Mouse (Mus musculus) granulocyte monocyte progenitor cell, adult 5-6 weeks (primary cell): Measurements from ENCODE around the gene Psmd2. TPM values are rescaled to one million over a fixed set of nuclear protein-coding genes. Genes with fewer than 3 reads are reported as not detected.

Source experiments
- ATAC-seq: replicated peaks from 2 replicates; pipeline ENCODE4 v1.8.0; 2016; ENCODE audit warnings: mild to moderate bottlenecking, moderate TSS enrichment, inconsistent platforms; ENCODE audit not compliant: poor library complexity, severe bottlenecking
- total RNA-seq, 2 experiments: library from RNA; stranded (forward) in 1 of 2; stranded (reverse) in 1 of 2; fragments of 200-712, 200-1000 nt in 1 of 2; fragments of >200 nt in 1 of 2; fragmentation: Nextera tagmentation in 1 of 2; gene quantifications; 2 replicates each; pipeline ENCODE4 v1.2.3; 2014 to 2017

Gene Psmd2
- total RNA-seq (2014; fragmentation: Nextera tagmentation) (144 and 149 TPM in 2 replicates), total RNA-seq (2017) (215 and 220 TPM in 2 replicates)

- ATAC-seq: peak; percentile 99
Measured at GRCm38 (mm10) chr16:20651076-20651946, at the start of gene Psmd2. Psmd2 (plus strand) TSS chr16:20651652.

- no peak for ATAC-seq
Measured at GRCm38 (mm10) chr16:20604705-20605104, 46.7 kb upstream of the Psmd2 start.

- ATAC-seq: peak; percentile 79
Measured at GRCm38 (mm10) chr16:20610501-20611356, 40.7 kb upstream of the Psmd2 start.

- peak; percentile 94 for ATAC-seq
Measured at GRCm38 (mm10) chr16:20611357-20612227, 39.9 kb upstream of the Psmd2 start, which contains the start of the genes Eef1akmt4, Gm49333 and Alg3. Eef1akmt4 (plus strand) TSS chr16:20611593. Gm49333 (plus strand) TSS chr16:20611610. Alg3 (minus strand) TSS chr16:20611735.

GRCm38 (mm10) chr16:20619541-20620398, 31.7 kb upstream of the Psmd2 start:
- ATAC-seq: peak; percentile 54

GRCm38 (mm10) chr16:20620399-20620735, 31.1 kb upstream of the Psmd2 start:
- no peak for ATAC-seq

- 0 out of 2 replicates have a peak, but pooled peaks have one; percentile 1 for ATAC-seq
Measured at GRCm38 (mm10) chr16:20620751-20621190, 30.7 kb upstream of the Psmd2 start.

GRCm38 (mm10) chr16:20621191-20621990, 30.1 kb upstream of the Psmd2 start, which contains the start of gene Camk2n2:
Camk2n2 (minus strand) TSS chr16:20621287.
- peak; percentile 38 for ATAC-seq

GRCm38 (mm10) chr16:20621991-20622685, 29.3 kb upstream of the Psmd2 start:
- ATAC-seq: peak; percentile 80

- ATAC-seq: no peak
Measured at GRCm38 (mm10) chr16:20623211-20623610, 28.2 kb upstream of the Psmd2 start.

GRCm38 (mm10) chr16:20628871-20629391, 22.5 kb upstream of the Psmd2 start:
- no peak for ATAC-seq

GRCm38 (mm10) chr16:20629731-20630634, 21.5 kb upstream of the Psmd2 start, which contains the start of gene Ece2:
Ece2 (plus strand) TSS chr16:20629828.
- peak; percentile 56 for ATAC-seq

- ATAC-seq: no peak
Measured at GRCm38 (mm10) chr16:20637410-20637809, 14.0 kb upstream of the Psmd2 start.

GRCm38 (mm10) chr16:20638367-20638766, 13.1 kb upstream of the Psmd2 start:
- ATAC-seq: no peak

GRCm38 (mm10) chr16:20642161-20642560, 9.3 kb upstream of the Psmd2 start:
- ATAC-seq: peak; percentile 71

- no peak for ATAC-seq
Measured at GRCm38 (mm10) chr16:20643911-20644310, 7.5 kb upstream of the Psmd2 start.
